Mouse (Mus musculus) liver, postnatal 0 days (tissue): Measurements from ENCODE around the gene Pex11b.

Source experiments
- CTCF ChIP-seq: sonication (generic); IDR thresholded peaks from 2 replicates; pipeline ENCODE4 v1.5.1; 2016; ENCODE audit warnings: antibody characterized with exemption, low read depth
- EP300 ChIP-seq: IDR thresholded peaks from 2 replicates; pipeline ENCODE4 v1.6.1; 2016; ENCODE audit warnings: antibody characterized with exemption, low read depth, mild to moderate bottlenecking

- TF ChIP-seq CTCF = no peak
- no peak for TF ChIP-seq EP300
Measured at GRCm38 (mm10) chr3:96623201-96623600, 12.0 kb upstream of the Pex11b start.
